Mouse (Mus musculus) limb, embryonic 11.5 days (tissue): ENCODE measurements around the gene Depdc5. TPM values are rescaled to one million over a fixed set of nuclear protein-coding genes. Genes with fewer than 3 reads are reported as not detected.
"Not testable (repeated sequence)": the region's sequence is repeated elsewhere in the genome, so short reads cannot be mapped to it uniquely, and the experiment has no call there.

Source experiments
- ATAC-seq: fragments of 200-750 bp; cut with Nextera tagmentation; 2 replicates; pipeline ENCODE4 v1.8.0; 2017; ENCODE audit warnings: low read depth; ENCODE audit not compliant: insufficient number of reproducible peaks, low FRiP score, low TSS enrichment
- DNase-seq: peaks from one replicate; pipeline ENCODE4 v3.0.0-alpha.2; 2015; ENCODE audit warnings: low spot score
- H3K27ac ChIP-seq: fragments of 300-500 bp; sonication (generic); replicated peaks from 2 replicates; pipeline ENCODE4 v1.5.1; 2014; ENCODE audit warnings: low read depth, mild to moderate bottlenecking, low read length
- H3K27me3 ChIP-seq: fragments of 300-500 bp; sonication (generic); 2 replicates; pipeline ENCODE4 v1.6.1; 2014; ENCODE audit warnings: mild to moderate bottlenecking, low read length, mixed read lengths; ENCODE audit not compliant: control insufficient read depth, insufficient read depth
- H3K36me3 ChIP-seq: fragments of 300-500 bp; sonication (generic); 2 replicates; pipeline ENCODE4 v1.6.1; 2014; ENCODE audit warnings: mild to moderate bottlenecking, low read length, moderate library complexity, mixed read lengths; ENCODE audit not compliant: control insufficient read depth, insufficient read depth
- H3K4me1 ChIP-seq: fragments of 300-500 bp; sonication (generic); 2 replicates; pipeline ENCODE4 v1.6.1; 2014; ENCODE audit warnings: low read length, mixed read lengths; ENCODE audit not compliant: control insufficient read depth, insufficient read depth
- H3K4me2 ChIP-seq: fragments of 300-500 bp; sonication (generic); 2 replicates; pipeline ENCODE4 v1.6.1; 2014; ENCODE audit warnings: low read depth, mild to moderate bottlenecking, moderate library complexity; ENCODE audit not compliant: severe bottlenecking
- H3K4me3 ChIP-seq: fragments of 300-500 bp; sonication (generic); 2 replicates; pipeline ENCODE4 v1.5.1; 2014; ENCODE audit warnings: low read depth, low read length
- H3K9ac ChIP-seq: fragments of 300-500 bp; sonication (generic); 2 replicates; pipeline ENCODE4 v1.6.1; 2014; ENCODE audit warnings: mild to moderate bottlenecking, low read length
- H3K9me3 ChIP-seq: fragments of 300-500 bp; sonication (generic); 2 replicates; pipeline ENCODE4 v1.6.1; 2016; ENCODE audit warnings: low read length; ENCODE audit not compliant: control insufficient read depth
- WGBS: fragments of 180-500 bp; shearing (Covaris S2); extraction: QIAGEN DNeasy Blood & Tissue Kit; methylation state at CpG from one replicate; pipeline ENCODE4 v1.1.7; 2014; 5-methylcytosine and 5-hydroxymethylcytosine counted together
- polyA plus RNA-seq: library from polyadenylated mRNA; unstranded; fragments of >200 nt; fragmentation: Nextera tagmentation; extraction: Ambion mirVana; gene quantifications from 2 replicates; pipeline ENCODE4 v1.2.1, GENCODE M21; 2014

Gene Depdc5
- polyA plus RNA-seq: 30.4 and 38.4 TPM in 2 replicates

GRCm38 (mm10) chr5:32863253-32864228, at the start of gene Depdc5:
TSS of gene Depdc5 (plus strand) at chr5:32863701.
- Histone ChIP-seq H3K9me3 (no peaks in the 10 kb centered on the region), H3K4me1 (no peaks in the 10 kb centered on the region), H3K4me2 (peak within 1 kb of the TSS; percentile 54), H3K36me3 (no peaks in the 10 kb centered on the region), H3K9ac (peak within 1 kb of the TSS; percentile 54), H3K4me3 (peak within 1 kb of the TSS; percentile 51), H3K27me3 (no peaks in the 10 kb centered on the region), H3K27ac (peak within 1 kb of the TSS; percentile 49; the same call in 1 of the 2 replicates)
- peak; percentile 97 for DNase-seq
- ATAC-seq: peak; percentile 95
- WGBS: under 1% methylated on average over 64 of the region's 64 CpGs

- DNase-seq (no peak), ATAC-seq (no peak)
- no peak overlapping the region for H3K4me2 ChIP-seq
- H3K4me3 ChIP-seq: no peak overlapping the region
- H3K4me1 ChIP-seq: no peaks in the 10 kb centered on the region
- no peak overlapping the region for H3K27ac ChIP-seq
- no peaks in the 10 kb centered on the region for H3K27me3 ChIP-seq
- WGBS: 92% methylated on average over 4 of the region's 4 CpGs
- H3K9me3 ChIP-seq: no peaks in the 10 kb centered on the region
- H3K9ac ChIP-seq: no peak overlapping the region
- H3K36me3 ChIP-seq: peaks cover 9% of the 10 kb centered on the region; the same call in 1 of the 2 replicates
Measured at GRCm38 (mm10) chr5:32815396-32815795, 48.1 kb upstream of the Depdc5 start.

GRCm38 (mm10) chr5:32820471-32820870, 43.0 kb upstream of the Depdc5 start:
- Histone ChIP-seq H3K27ac (no peak overlapping the region), H3K27me3 (no peaks in the 10 kb centered on the region), H3K9ac (no peak overlapping the region), H3K4me2 (no peak overlapping the region), H3K4me3 (no peak overlapping the region), H3K9me3 (no peaks in the 10 kb centered on the region), H3K36me3 (peaks cover 21% of the 10 kb centered on the region; the same call in 1 of the 2 replicates), H3K4me1 (no peaks in the 10 kb centered on the region)
- DNase-seq: no peak
- ATAC-seq: no peak
- WGBS: 95% methylated on average over 8 of the region's 8 CpGs

- Histone ChIP-seq H3K9ac (no peak within 1 kb of the TSS), H3K4me1 (no peaks in the 10 kb centered on the region), H3K36me3 (peaks cover 16% of the 10 kb centered on the region), H3K9me3 (no peaks in the 10 kb centered on the region), H3K4me3 (no peak within 1 kb of the TSS), H3K27me3 (no peaks in the 10 kb centered on the region), H3K27ac (no peak within 1 kb of the TSS), H3K4me2 (no peak within 1 kb of the TSS)
- WGBS: 92% methylated on average over 7 of the region's 7 CpGs
- DNase-seq (no peak), ATAC-seq (no peak)
Measured at GRCm38 (mm10) chr5:32827009-32827408, 36.5 kb upstream of the Depdc5 start, which contains the start of gene Gm20671. TSS of gene Gm20671 (minus strand) at chr5:32827109.

- 98% methylated on average over 1 of the region's 1 CpGs for WGBS
- H3K4me2 ChIP-seq, H3K4me3 ChIP-seq, H3K9ac ChIP-seq, H3K27ac ChIP-seq, H3K27me3 ChIP-seq, H3K9me3 ChIP-seq, DNase-seq, H3K4me1 ChIP-seq, ATAC-seq: not testable (repeated sequence)
- peaks cover 13% of the 10 kb centered on the region for H3K36me3 ChIP-seq
Measured at GRCm38 (mm10) chr5:32828766-32829165, 34.7 kb upstream of the Depdc5 start.

GRCm38 (mm10) chr5:32830054-32830453, 33.4 kb upstream of the Depdc5 start:
- no peaks in the 10 kb centered on the region for H3K4me1 ChIP-seq
- no peaks in the 10 kb centered on the region for H3K27me3 ChIP-seq
- H3K4me3 ChIP-seq: no peak overlapping the region
- peaks cover 15% of the 10 kb centered on the region for H3K36me3 ChIP-seq
- no peak for DNase-seq
- no peak overlapping the region for H3K9ac ChIP-seq
- no peaks in the 10 kb centered on the region for H3K9me3 ChIP-seq
- WGBS: 92% methylated on average over 2 of the region's 2 CpGs
- H3K27ac ChIP-seq: no peak overlapping the region
- H3K4me2 ChIP-seq: no peak overlapping the region
- no peak for ATAC-seq

GRCm38 (mm10) chr5:32834497-32834896, 29.0 kb upstream of the Depdc5 start:
- H3K9ac ChIP-seq: no peak overlapping the region
- H3K9me3 ChIP-seq: no peaks in the 10 kb centered on the region
- no peak overlapping the region for H3K4me3 ChIP-seq
- H3K4me2 ChIP-seq: no peak overlapping the region
- no peaks in the 10 kb centered on the region for H3K27me3 ChIP-seq
- ATAC-seq (no peak), DNase-seq (no peak)
- 76% methylated on average over 1 of the region's 1 CpGs for WGBS
- no peaks in the 10 kb centered on the region for H3K4me1 ChIP-seq
- peaks cover 17% of the 10 kb centered on the region; the same call in 1 of the 2 replicates for H3K36me3 ChIP-seq
- no peak overlapping the region for H3K27ac ChIP-seq

GRCm38 (mm10) chr5:32836976-32837375, 26.5 kb upstream of the Depdc5 start:
- no peaks in the 10 kb centered on the region for H3K9me3 ChIP-seq
- no peak overlapping the region for H3K9ac ChIP-seq
- H3K27me3 ChIP-seq: no peaks in the 10 kb centered on the region
- 89% methylated on average over 5 of the region's 5 CpGs for WGBS
- no peak overlapping the region for H3K4me3 ChIP-seq
- no peak for ATAC-seq
- no peaks in the 10 kb centered on the region for H3K4me1 ChIP-seq
- H3K27ac ChIP-seq: no peak overlapping the region
- DNase-seq: no peak
- no peak overlapping the region for H3K4me2 ChIP-seq
- H3K36me3 ChIP-seq: peaks cover 17% of the 10 kb centered on the region; the same call in 1 of the 2 replicates
